Mouse (Mus musculus) MEL (cell line): ENCODE measurements around the gene Nck2. TPM values are rescaled to one million over a fixed set of nuclear protein-coding genes. Genes with fewer than 3 reads are reported as not detected.

Experiments
- DNase-seq: peaks from one replicate; pipeline ENCODE4 v3.0.0; 2011; ENCODE audit warnings: low read depth, low spot score
- H3K27ac ChIP-seq: 2 replicates; pipeline ENCODE4 v1.5.1; 2012; ENCODE audit warnings: low read depth, mild to moderate bottlenecking, control low read depth, low read length, moderate library complexity; ENCODE audit not compliant: control insufficient read depth
- H3K27me3 ChIP-seq, 2 experiments: fragments of 150-350 bp in 1 of 2; sonication (generic) in 1 of 2; 2 replicates each; pipeline ENCODE4 v1.6.1; 2012; ENCODE audit warnings: low read length in 2 of 2, mild to moderate bottlenecking in 2 of 2, improper control_type of control experiment in 1 of 2, moderate library complexity in 1 of 2; ENCODE audit not compliant: insufficient read depth in 2 of 2, control insufficient read depth in 1 of 2
- H3K36me3 ChIP-seq, 2 experiments: 2 replicates each; pipeline ENCODE4 v1.6.1; 2012 to 2014; ENCODE audit warnings: low read length in 2 of 2, improper control_type of control experiment in 1 of 2, inconsistent platforms in 1 of 2, mild to moderate bottlenecking in 1 of 2; ENCODE audit not compliant: insufficient read depth in 2 of 2, control insufficient read depth in 1 of 2
- H3K4me1 ChIP-seq, 2 experiments: fragments of 150-350 bp in 1 of 2; sonication (generic) in 1 of 2; 2 replicates each; pipeline ENCODE4 v1.6.1; 2012; ENCODE audit warnings: low read length in 2 of 2, improper control_type of control experiment in 1 of 2, mild to moderate bottlenecking in 1 of 2; ENCODE audit not compliant: insufficient read depth in 2 of 2, control insufficient read depth in 1 of 2
- H3K4me3 ChIP-seq, 2 experiments: fragments of 150-350 bp in 1 of 2; sonication (generic) in 1 of 2; 2 replicates each; pipeline ENCODE4 v1.5.1; 2012; ENCODE audit warnings: low read depth in 2 of 2, low read length in 2 of 2, mild to moderate bottlenecking in 2 of 2, moderate library complexity in 2 of 2, control low read depth in 1 of 2, improper control_type of control experiment in 1 of 2; ENCODE audit not compliant: control insufficient read depth in 1 of 2, insufficient read depth in 1 of 2
- H3K79me2 ChIP-seq: 2 replicates; pipeline ENCODE4 v1.6.1; 2012; ENCODE audit warnings: mild to moderate bottlenecking, low read length, moderate library complexity; ENCODE audit not compliant: control insufficient read depth, poor library complexity, insufficient read depth
- H3K9ac ChIP-seq: 2 replicates; pipeline ENCODE4 v1.6.1; 2012; ENCODE audit warnings: low read depth, mild to moderate bottlenecking, control low read depth, low read length, moderate library complexity; ENCODE audit not compliant: control insufficient read depth, poor library complexity, severe bottlenecking
- H3K9me3 ChIP-seq: fragments of 150-350 bp; sonication (generic); replicated peaks from 2 replicates; pipeline ENCODE4 v1.6.1; 2012; ENCODE audit warnings: mild to moderate bottlenecking, low read length, improper control_type of control experiment, moderate library complexity; ENCODE audit not compliant: insufficient read depth
- BHLHE40 ChIP-seq: IDR thresholded peaks from 2 replicates; pipeline ENCODE4 v1.6.1; 2012; ENCODE audit warnings: low read depth, mild to moderate bottlenecking, inconsistent platforms, low read length, improper control_type of control experiment, borderline replicate concordance
- CHD1 ChIP-seq: IDR thresholded peaks from 2 replicates; pipeline ENCODE4 v1.6.1; 2012; ENCODE audit warnings: low read depth, mild to moderate bottlenecking, inconsistent platforms, low read length, improper control_type of control experiment
- CHD2 ChIP-seq: IDR thresholded peaks from 2 replicates; pipeline ENCODE4 v1.6.1; 2011; ENCODE audit warnings: low read length, improper control_type of control experiment
- CTCF ChIP-seq, 3 experiments: IDR thresholded peaks in 2 of 3; conservative IDR thresholded peaks in 1 of 3; 2 replicates each; pipeline ENCODE4 v1.5.1; 2011 to 2012; ENCODE audit warnings: low read length in 3 of 3, low read depth in 2 of 3, mild to moderate bottlenecking in 2 of 3, improper control_type of control experiment in 1 of 3, inconsistent platforms in 1 of 3, mixed read lengths in 1 of 3, moderate library complexity in 1 of 3; ENCODE audit not compliant: control insufficient read depth in 1 of 3, insufficient read depth in 1 of 3, poor library complexity in 1 of 3, severe bottlenecking in 1 of 3
- E2F4 ChIP-seq: IDR thresholded peaks from 2 replicates; pipeline ENCODE4 v1.6.1; 2011; ENCODE audit warnings: low read depth, low read length, improper control_type of control experiment, borderline replicate concordance
- ELF1 ChIP-seq: IDR thresholded peaks from 2 replicates; pipeline ENCODE4 v1.6.1; 2014; ENCODE audit warnings: low read depth, mild to moderate bottlenecking, inconsistent platforms, low read length, improper control_type of control experiment, moderate library complexity
- EP300 ChIP-seq, 2 experiments: IDR thresholded peaks; 2 replicates each; pipeline ENCODE4 v1.6.1; 2011; ENCODE audit warnings: improper control_type of control experiment in 2 of 2, low read length in 2 of 2, low read depth in 1 of 2, mild to moderate bottlenecking in 1 of 2
- ETS1 ChIP-seq: IDR thresholded peaks from 2 replicates; pipeline ENCODE4 v1.6.1; 2012; ENCODE audit warnings: low read depth, mild to moderate bottlenecking, inconsistent platforms, low read length, improper control_type of control experiment, moderate library complexity
- GABPA ChIP-seq: IDR thresholded peaks from 2 replicates; pipeline ENCODE4 v1.6.1; 2012; ENCODE audit warnings: low read depth, mild to moderate bottlenecking, inconsistent platforms, low read length, improper control_type of control experiment, moderate library complexity
- GATA1 ChIP-seq: IDR thresholded peaks from 2 replicates; pipeline ENCODE4 v1.6.1; 2011; ENCODE audit warnings: low read depth, low read length, improper control_type of control experiment
- HCFC1 ChIP-seq: IDR thresholded peaks from 2 replicates; pipeline ENCODE4 v1.6.1; 2012; ENCODE audit warnings: low read depth, mild to moderate bottlenecking, inconsistent platforms, low read length, improper control_type of control experiment, moderate library complexity
- JUND ChIP-seq: IDR thresholded peaks from 2 replicates; pipeline ENCODE4 v1.6.1; 2011; ENCODE audit warnings: low read depth, mild to moderate bottlenecking, improper control_type of control experiment, low read length
- KAT2A ChIP-seq: conservative IDR thresholded peaks from 2 replicates; pipeline ENCODE4 v1.6.1; 2012; ENCODE audit warnings: low read depth, low read length, improper control_type of control experiment, inconsistent platforms
- MAFK ChIP-seq: IDR thresholded peaks from 2 replicates; pipeline ENCODE4 v1.6.1; 2011; ENCODE audit warnings: low read depth, mild to moderate bottlenecking, low read length, improper control_type of control experiment, borderline replicate concordance
- MAX ChIP-seq: IDR thresholded peaks from 2 replicates; pipeline ENCODE4 v1.6.1; 2011; ENCODE audit warnings: low read length, improper control_type of control experiment
- MAZ ChIP-seq: IDR thresholded peaks from 2 replicates; pipeline ENCODE4 v1.6.1; 2012; ENCODE audit warnings: low read depth, mild to moderate bottlenecking, inconsistent platforms, low read length, improper control_type of control experiment
- MEF2A ChIP-seq: IDR thresholded peaks from 2 replicates; pipeline ENCODE4 v1.6.1; 2014; ENCODE audit warnings: low read depth, mild to moderate bottlenecking, inconsistent platforms, low read length, improper control_type of control experiment; ENCODE audit not compliant: poor library complexity, insufficient replicate concordance, severe bottlenecking; ENCODE audit errors: extremely low read depth
- MXI1 ChIP-seq: IDR thresholded peaks from 2 replicates; pipeline ENCODE4 v1.6.1; 2011; ENCODE audit warnings: mild to moderate bottlenecking, low read depth, low read length, improper control_type of control experiment
- MYB ChIP-seq: IDR thresholded peaks from 2 replicates; pipeline ENCODE4 v1.6.1; 2011; ENCODE audit warnings: mild to moderate bottlenecking, low read depth, low read length, improper control_type of control experiment
- MYC ChIP-seq: IDR thresholded peaks from 2 replicates; pipeline ENCODE4 v1.6.1; 2011; ENCODE audit warnings: low read depth, mild to moderate bottlenecking, low read length, improper control_type of control experiment, moderate library complexity
- NELFE ChIP-seq: IDR thresholded peaks from 2 replicates; pipeline ENCODE4 v1.6.1; 2011; ENCODE audit warnings: low read depth, low read length, improper control_type of control experiment
- NRF1 ChIP-seq: IDR thresholded peaks from 2 replicates; pipeline ENCODE4 v1.6.1; 2014; ENCODE audit warnings: low read depth, mild to moderate bottlenecking, inconsistent platforms, low read length, improper control_type of control experiment, moderate library complexity; ENCODE audit not compliant: poor library complexity, insufficient read depth, severe bottlenecking
- POLR2AphosphoS2 ChIP-seq: IDR thresholded peaks from 2 replicates; pipeline ENCODE4 v1.6.1; 2011; ENCODE audit warnings: low read length, improper control_type of control experiment
- POLR2AphosphoS5 ChIP-seq: IDR thresholded peaks from 2 replicates; pipeline ENCODE4 v1.6.1; 2012; ENCODE audit warnings: low read depth, borderline replicate concordance, mild to moderate bottlenecking, inconsistent platforms, low read length, moderate library complexity, mixed read lengths
- RAD21 ChIP-seq: IDR thresholded peaks from 2 replicates; pipeline ENCODE4 v1.6.1; 2011; ENCODE audit warnings: mild to moderate bottlenecking, low read depth, low read length, improper control_type of control experiment
- RCOR1 ChIP-seq: IDR thresholded peaks from 2 replicates; pipeline ENCODE4 v1.6.1; 2012; ENCODE audit warnings: low read depth, mild to moderate bottlenecking, inconsistent platforms, low read length, improper control_type of control experiment
- SIN3A ChIP-seq: IDR thresholded peaks from 2 replicates; pipeline ENCODE4 v1.6.1; 2012; ENCODE audit warnings: low read length, improper control_type of control experiment, inconsistent platforms
- SMC3 ChIP-seq: IDR thresholded peaks from 2 replicates; pipeline ENCODE4 v1.6.1; 2011; ENCODE audit warnings: low read depth, low read length, improper control_type of control experiment
- TAL1 ChIP-seq: IDR thresholded peaks from 2 replicates; pipeline ENCODE4 v1.6.1; 2012; ENCODE audit warnings: mild to moderate bottlenecking, inconsistent platforms, low read length, moderate library complexity, mixed read lengths
- TBP ChIP-seq: IDR thresholded peaks from 2 replicates; pipeline ENCODE4 v1.8.0; 2011; ENCODE audit warnings: low read depth, low read length, improper control_type of control experiment
- TCF12 ChIP-seq: IDR thresholded peaks from 2 replicates; pipeline ENCODE4 v1.6.1; 2014; ENCODE audit warnings: low read depth, mild to moderate bottlenecking, inconsistent platforms, low read length, improper control_type of control experiment, moderate library complexity
- UBTF ChIP-seq: IDR thresholded peaks from 2 replicates; pipeline ENCODE4 v1.6.1; 2012; ENCODE audit warnings: low read depth, mild to moderate bottlenecking, inconsistent platforms, low read length, improper control_type of control experiment, moderate library complexity, borderline replicate concordance; ENCODE audit not compliant: insufficient read depth
- USF1 ChIP-seq: IDR thresholded peaks from 2 replicates; pipeline ENCODE4 v1.6.1; 2014; ENCODE audit warnings: low read depth, mild to moderate bottlenecking, inconsistent platforms, low read length, improper control_type of control experiment, moderate library complexity
- USF2 ChIP-seq, 2 experiments: IDR thresholded peaks; 2 replicates each; pipeline ENCODE4 v1.6.1; 2011 to 2012; ENCODE audit warnings: improper control_type of control experiment in 2 of 2, low read length in 2 of 2, borderline replicate concordance in 1 of 2, inconsistent platforms in 1 of 2, low read depth in 1 of 2, mild to moderate bottlenecking in 1 of 2; ENCODE audit not compliant: insufficient read depth in 1 of 2
- ZC3H11A ChIP-seq: IDR thresholded peaks from 2 replicates; pipeline ENCODE4 v1.6.1; 2012; ENCODE audit warnings: low read depth, mild to moderate bottlenecking, inconsistent platforms, low read length, improper control_type of control experiment
- ZKSCAN1 ChIP-seq: IDR thresholded peaks from 2 replicates; pipeline ENCODE4 v1.6.1; 2012; ENCODE audit warnings: low read depth, mild to moderate bottlenecking, inconsistent platforms, low read length, improper control_type of control experiment, moderate library complexity
- ZMIZ1 ChIP-seq: IDR thresholded peaks from 2 replicates; pipeline ENCODE4 v1.6.1; 2012; ENCODE audit warnings: low read depth, mild to moderate bottlenecking, inconsistent platforms, low read length, improper control_type of control experiment, moderate library complexity
- ZNF384 ChIP-seq: IDR thresholded peaks from 2 replicates; pipeline ENCODE4 v1.6.1; 2012; ENCODE audit warnings: low read depth, mild to moderate bottlenecking, inconsistent platforms, low read length, improper control_type of control experiment
- polyA plus RNA-seq, 2 experiments: library from polyadenylated mRNA; stranded (reverse) in 1 of 2; unstranded in 1 of 2; fragments of >175 nt in 1 of 2; fragments of >200 nt in 1 of 2; gene quantifications; 2 replicates each; pipeline versions ENCODE4 v1.2.1 to v1.2.4; 2012; ENCODE audit warnings: low replicate concordance in 2 of 2, low read depth in 1 of 2; ENCODE audit not compliant: insufficient read length in 2 of 2, insufficient read depth in 1 of 2, missing spikeins in 1 of 2
- total RNA-seq: library from RNA; depleted of rRNA; stranded (reverse); fragments of 300-350 nt; gene quantifications from 2 replicates; pipeline ENCODE4 v1.2.3, GENCODE M21; 2012

Nck2 gene
- total and polyA plus RNA-seq, 3 experiments, result 9.4 to 12.4 TPM; not detected in 1

DNA sequence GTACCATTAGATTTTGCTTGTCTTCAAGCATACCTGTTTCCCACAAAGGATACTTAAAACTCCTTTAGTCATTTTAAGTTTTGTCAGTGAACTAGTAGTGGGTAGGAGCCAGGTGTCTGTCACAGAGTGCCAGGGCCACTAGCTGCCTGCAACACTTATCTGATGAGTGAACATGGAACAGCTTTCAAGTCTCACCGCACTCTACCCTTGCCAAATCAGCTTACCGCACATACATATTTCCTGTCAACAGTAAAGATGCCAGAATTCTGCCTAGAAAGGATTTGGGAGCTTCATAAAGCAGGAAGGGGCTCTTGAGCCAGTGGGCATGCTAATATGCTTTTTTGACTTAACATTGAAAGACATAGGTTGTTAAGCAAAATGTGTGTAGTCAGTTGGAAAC lies 94.3 kb downstream of the Nck2 start:
- Histone ChIP-seq H3K27ac (no peak overlapping the region), H3K4me1 (peaks cover 27 to 39% of the 10 kb centered on the region in 2 experiments), H3K9ac (no peak overlapping the region), H3K79me2 (no peaks in the 10 kb centered on the region), H3K4me3 (no peak overlapping the region), H3K36me3 (peaks cover 0 to 49% of the 10 kb centered on the region in 2 experiments; a peak in 2 of 4 replicates), H3K9me3 (no peaks in the 10 kb centered on the region), H3K27me3 (no peaks in the 10 kb centered on the region)
- peak; percentile 48 for DNase-seq
- TF ChIP-seq USF1 (no peak), HCFC1 (no peak), CHD2 (no peak), MYC (no peak), E2F4 (no peak), MAFK (no peak), CTCF (IDR thresholded peaks at IDR 0.05 in 2 of 3, conservative IDR thresholded peaks at IDR 0.05 in 1 of 3; ENCODE audit: control insufficient read depth in 1 of 3, insufficient read depth in 1 of 3, low read depth in 2 of 3, low read length in 3 of 3, poor library complexity in 1 of 3, severe bottlenecking in 1 of 3) (no peak), ZC3H11A (no peak), GABPA (no peak), SMC3 (no peak), BHLHE40 (no peak), USF2 (IDR thresholded peaks at IDR 0.05; ENCODE audit: borderline replicate concordance in 1 of 2, insufficient read depth in 1 of 2, low read depth in 1 of 2, low read length in 2 of 2) (no peak), NRF1 (no peak), TBP (no peak), ZNF384 (no peak), RAD21 (no peak), GATA1 (peak; percentile 47), JUND (no peak), ELF1 (no peak), ETS1 (peak; percentile 44; the same call in 1 of the 2 replicates), POLR2AphosphoS5 (no peak), MEF2A (no peak), RCOR1 (0 out of 2 replicates have a peak, but pooled peaks have one; percentile 14), MAX (no peak), ZKSCAN1 (no peak), MXI1 (no peak), TCF12 (peak; percentile 33; the same call in 1 of the 2 replicates), MAZ (no peak), EP300 (IDR thresholded peaks at IDR 0.05; ENCODE audit: low read depth in 1 of 2, low read length in 2 of 2) (peak; percentile 22 to 39; a peak in 2 of 4 replicates), ZMIZ1 (no peak), POLR2AphosphoS2 (no peak), KAT2A (no peak), MYB (no peak), CHD1 (no peak), SIN3A (no peak), NELFE (no peak), TAL1 (0 out of 2 replicates have a peak, but pooled peaks have one; percentile 17), UBTF (no peak)
